12 mouse cellular contexts compared by ENCODE assay signal in genomic region chr14:77343662-77344340, GRCm38 (mm10).
A peak's percentile ranks its signal among the peaks of the same experiment; 100 is the strongest.
DNase-seq lines count a peak whose midpoint lies in the region; ATAC-seq and TF ChIP-seq lines count a peak whose summit lies in the region.
"Had no signal": no experiment of that assay in that cellular context is flagged by ENCODE, and none has a peak within 500 bp of the region (broad histone marks: within the 10 kb centered on the region; RNA-seq: fewer than 3 reads in every experiment).

No protein-coding gene starts in this region.

- no peak for DNase-seq in gastrocnemius, adult 2 months
- DNase-seq in gastrocnemius, adult 18-20 months (ENCODE audit: low spot score): no peak
- peak; percentile 22 for DNase-seq in R1 (ENCODE audit: low read depth, low spot score)
- peak; percentile 47 for DNase-seq in heart, postnatal 0 days (ENCODE audit: low spot score)
- peak; percentile 15 for DNase-seq in lung, postnatal 14 days
- DNase-seq in thymus, postnatal 4 days: no peak
- DNase-seq in urinary bladder, postnatal 36 days (ENCODE audit: low spot score in 2 of 2): no peak
- no peak for DNase-seq in cerebellum, postnatal 36 days
- DNase-seq: cerebellum, adult 18-20 months; right cerebral cortex, adult 18-20 months had no signal

- 0 out of 2 replicates have a peak, but pooled peaks cover 4% of the 10 kb centered on the region for H3K9me3 ChIP-seq in heart, postnatal 0 days (replicated peaks; ENCODE audit: control insufficient read depth, low read length)
- H3K9me3 ChIP-seq: forebrain, embryonic 10.5 days; midbrain, embryonic 12.5 days had no signal

- H3K27ac ChIP-seq in gastrocnemius, adult 2 months: no peak overlapping the region
- peak overlapping the region; percentile 55 for H3K27ac ChIP-seq in heart, postnatal 0 days (ENCODE audit: low read depth)
- H3K27ac ChIP-seq: forebrain, embryonic 10.5 days; midbrain, embryonic 12.5 days had no signal

- H3K9ac ChIP-seq in heart, postnatal 0 days (replicated peaks; ENCODE audit: low read depth, low read length): no peak overlapping the region
- H3K9ac ChIP-seq: midbrain, embryonic 12.5 days had no signal

- H3K4me3 ChIP-seq in gastrocnemius, adult 2 months: peak overlapping the region; percentile 9; the same call in 1 of the 2 replicates
- H3K4me3 ChIP-seq in heart, postnatal 0 days (ENCODE audit: low read depth, low read length): 0 out of 2 replicates have a peak overlapping the region, but pooled peaks have one; percentile 2
- H3K4me3 ChIP-seq: forebrain, embryonic 10.5 days; midbrain, embryonic 12.5 days had no signal

- intact Hi-C loops in gastrocnemius, adult 2 months (cut with DNase I): no loop called here

- no peaks in the 10 kb centered on the region for H3K4me1 ChIP-seq in heart, postnatal 0 days (ENCODE audit: control insufficient read depth, insufficient read depth)
- H3K4me1 ChIP-seq: midbrain, embryonic 12.5 days had no signal

- no peaks in the 10 kb centered on the region for H3K36me3 ChIP-seq in heart, postnatal 0 days (replicated peaks; ENCODE audit: control insufficient read depth, insufficient read depth, low read length)
- H3K36me3 ChIP-seq: forebrain, embryonic 10.5 days; midbrain, embryonic 12.5 days had no signal

- no peak for TF ChIP-seq CTCF in gastrocnemius, adult 2 months (IDR thresholded peaks at IDR 0.05)
- TF ChIP-seq CTCF in heart, postnatal 0 days (IDR thresholded peaks at IDR 0.05; ENCODE audit: low read depth): no peak

- TF ChIP-seq EP300 in heart, postnatal 0 days (IDR thresholded peaks at IDR 0.05; ENCODE audit: low read depth): no peak

- peak; percentile 76 for ATAC-seq in heart, postnatal 0 days (ENCODE audit: insufficient read depth, low read depth)

- no peaks in the 10 kb centered on the region for H3K27me3 ChIP-seq in heart, postnatal 0 days (ENCODE audit: control insufficient read depth, insufficient read depth, low read length)
- H3K27me3 ChIP-seq: midbrain, embryonic 12.5 days had no signal

- H3K4me2 ChIP-seq in heart, postnatal 0 days (ENCODE audit: low read depth, low read length): peak overlapping the region; percentile 16; the same call in 1 of the 2 replicates
- H3K4me2 ChIP-seq: midbrain, embryonic 12.5 days had no signal

- 39% methylated on average over 11 of the region's 11 CpGs for WGBS in heart, postnatal 0 days

Comparison
In these comparisons a context has a peak if more than half of its experiments do, and no peak if none do; other contexts are left out.
1. DNase-seq: peak in R1 (single experiment), heart, postnatal 0 days (single experiment) and lung, postnatal 14 days (single experiment); none in gastrocnemius, adult 2 months (single experiment), gastrocnemius, adult 18-20 months (single experiment), thymus, postnatal 4 days (single experiment), urinary bladder, postnatal 36 days (0 of 2) and cerebellum, postnatal 36 days (0 of 2).